Mouse (Mus musculus) layer of hippocampus, postnatal 25 days (tissue): ENCODE results near the gene Pheta1. TPM values are rescaled to one million over a fixed set of nuclear protein-coding genes. Genes with fewer than 3 reads are reported as not detected.

Source experiments
- DNase-seq, 2 experiments: peaks; one replicate each; pipeline ENCODE4 v3.0.0; 2022; ENCODE audit warnings: mixed read lengths in 2 of 2, low spot score in 1 of 2; ENCODE audit errors: extremely low spot score in 1 of 2
- total RNA-seq, 2 experiments: library from RNA; stranded (reverse); gene quantifications; 2 replicates each; pipeline ENCODE4 v1.2.3; 2021

Pheta1 gene
- total RNA-seq, 2 experiments from 2014 or later = 7.8 to 10.2 TPM

- no peak for DNase-seq
These were observed 25.1 kb upstream of the Pheta1 start for GRCm38 (mm10) chr5:121823668-121824067.

DNA sequence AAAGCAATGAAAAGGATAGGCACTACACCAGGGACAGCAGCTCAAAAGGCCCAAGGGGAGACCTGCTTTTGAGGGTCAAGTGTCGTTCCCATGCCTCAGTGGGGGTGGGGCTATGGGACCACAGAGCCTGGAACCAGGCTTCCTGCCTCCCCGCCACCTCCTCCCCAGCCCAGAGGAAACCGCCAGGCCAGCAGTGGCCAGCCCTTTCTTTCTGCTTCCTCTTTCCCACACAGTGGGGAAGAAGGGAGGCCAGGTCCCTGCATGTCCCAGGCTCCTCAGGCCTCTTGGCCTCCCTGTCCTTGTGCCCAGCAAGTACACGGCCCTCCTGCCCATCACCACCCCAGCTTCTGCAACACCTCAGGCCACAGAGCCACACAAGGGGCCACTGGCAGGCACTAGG, 24.7 kb upstream of the Pheta1 start:
- no peak for DNase-seq

DNA sequence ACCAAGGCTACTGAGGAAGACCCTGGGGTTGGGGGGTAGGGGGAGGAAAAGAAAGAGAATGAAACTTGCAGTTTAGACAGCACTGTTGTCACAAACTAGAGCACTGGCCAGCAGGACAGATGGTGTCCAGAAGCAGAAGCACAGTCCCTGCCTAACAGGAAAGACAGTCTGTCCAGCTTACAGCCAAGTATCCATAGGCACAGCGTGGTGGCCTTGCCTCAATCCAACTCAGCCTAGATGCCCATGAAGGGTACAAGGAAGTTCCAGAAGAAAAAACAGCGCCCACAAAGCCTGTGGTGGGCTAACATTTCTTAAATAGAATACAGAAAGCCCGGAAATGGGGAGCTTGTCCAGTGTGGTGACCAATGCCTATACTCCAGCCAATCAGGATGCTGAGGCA, 23.2 kb upstream of the Pheta1 start:
- DNase-seq = no peak

- no peak for DNase-seq
These were observed 20.9 kb upstream of the Pheta1 start for GRCm38 (mm10) chr5:121827876-121828275.

- DNase-seq = no peak
These were observed 20.0 kb upstream of the Pheta1 start for GRCm38 (mm10) chr5:121828491-121829432.

DNA sequence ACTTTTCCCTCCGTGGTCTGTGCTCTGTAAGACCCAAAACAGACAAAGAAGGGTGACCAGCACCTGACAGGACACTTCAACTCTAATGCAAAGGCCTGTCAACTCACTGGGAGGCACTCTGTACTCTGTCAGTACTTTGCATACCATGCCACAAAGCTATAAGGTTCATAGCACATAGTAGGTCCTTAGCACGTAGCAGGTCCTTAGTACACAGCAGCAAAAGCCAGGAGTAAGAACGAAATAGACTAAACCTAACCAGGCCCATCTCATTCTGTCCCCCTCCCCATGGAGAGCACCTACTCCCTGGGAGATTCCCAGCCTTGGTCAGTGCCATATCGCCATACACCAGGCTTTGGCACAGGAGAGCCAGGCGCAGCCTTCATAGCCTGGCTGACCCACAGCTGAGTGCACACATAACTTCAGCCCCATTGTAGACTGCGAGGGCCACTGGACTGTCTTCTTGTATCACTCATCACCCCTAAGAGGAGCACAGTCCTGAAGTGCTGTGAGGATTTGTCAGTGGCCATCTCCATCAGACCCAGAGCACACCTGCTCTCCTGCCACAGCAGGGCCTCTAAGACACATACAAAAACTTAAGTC, 17.7 kb upstream of the Pheta1 start:
- DNase-seq = no peak

- DNase-seq = no peak
These were observed 16.2 kb upstream of the Pheta1 start for GRCm38 (mm10) chr5:121832376-121833155.

DNA sequence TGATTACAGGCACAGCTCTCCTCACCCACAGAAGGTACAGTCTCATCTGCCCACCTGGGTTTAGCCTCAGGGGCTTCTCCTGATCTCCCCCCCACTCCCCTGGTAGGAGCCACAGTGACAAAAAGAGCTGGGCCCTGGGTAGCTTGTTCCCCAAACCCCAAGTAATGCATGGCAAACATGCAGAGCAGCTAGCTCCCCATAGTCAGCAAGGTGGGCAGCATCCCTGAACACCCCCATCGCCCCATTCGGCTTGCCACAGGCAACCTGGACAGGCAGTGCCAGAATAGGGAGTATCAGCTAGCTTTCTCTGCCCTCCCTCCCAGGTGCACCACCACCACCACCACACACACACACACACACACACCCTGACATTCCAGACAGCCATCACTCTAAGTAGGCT, 15.6 kb upstream of the Pheta1 start:
- DNase-seq = no peak

GRCm38 (mm10) chr5:121833572-121834240, 15.1 kb upstream of the Pheta1 start:
- DNase-seq = no peak

DNA sequence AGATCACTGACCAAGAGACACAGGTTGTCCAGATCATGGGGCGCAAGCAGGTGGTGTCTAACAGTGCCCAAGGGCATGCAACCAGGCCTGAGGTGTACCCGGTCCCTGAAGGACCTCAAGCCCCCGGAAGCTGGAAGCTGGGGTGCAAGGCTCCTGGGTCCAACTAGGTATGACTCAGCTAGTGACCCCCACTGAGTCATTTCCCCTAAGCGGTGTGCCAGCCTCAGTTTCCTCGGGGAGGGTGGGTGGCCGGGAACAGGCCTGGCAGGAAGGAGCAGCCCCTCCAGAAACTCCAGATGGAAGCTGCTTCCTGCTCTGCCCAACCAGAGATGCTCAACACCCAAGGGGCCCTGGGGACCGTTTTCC, 14.6 kb upstream of the Pheta1 start:
- DNase-seq = no peak

DNA sequence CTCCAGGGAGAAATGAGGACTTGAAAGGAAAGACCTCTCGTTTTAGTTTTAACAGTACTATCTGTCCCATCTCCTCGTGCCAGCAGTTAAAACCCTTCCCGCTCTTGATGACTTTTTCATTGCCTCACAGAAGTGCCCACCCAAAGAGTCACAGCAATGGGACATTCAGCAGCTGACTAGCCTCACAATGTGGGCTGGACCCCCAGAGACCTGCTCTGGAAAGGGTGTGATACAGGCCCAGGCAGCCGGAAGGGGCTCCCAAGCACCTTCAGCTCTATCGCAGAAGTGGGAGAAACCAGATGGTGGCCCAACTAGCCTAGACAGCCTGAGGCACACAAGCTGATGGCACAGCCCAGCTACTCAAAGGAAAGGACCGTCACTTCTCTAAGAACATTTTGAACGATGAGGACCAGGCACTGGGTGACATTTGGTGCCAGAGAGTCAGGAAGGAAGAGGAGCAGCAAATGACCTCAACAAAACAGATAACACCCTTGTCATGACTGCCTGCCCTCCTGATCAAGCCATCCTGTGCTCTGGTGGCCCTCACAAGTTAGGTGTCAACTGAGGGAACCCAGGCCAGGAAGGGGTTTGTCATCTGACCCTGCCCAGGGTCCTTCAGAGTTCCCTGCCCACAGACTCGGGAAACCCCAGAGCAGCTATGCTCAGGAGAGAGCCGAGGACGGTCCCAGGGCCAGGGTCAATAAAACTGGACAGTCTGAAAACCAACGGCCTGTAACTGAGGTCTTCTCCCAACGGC, 13.6 kb upstream of the Pheta1 start:
- no peak for DNase-seq

DNA sequence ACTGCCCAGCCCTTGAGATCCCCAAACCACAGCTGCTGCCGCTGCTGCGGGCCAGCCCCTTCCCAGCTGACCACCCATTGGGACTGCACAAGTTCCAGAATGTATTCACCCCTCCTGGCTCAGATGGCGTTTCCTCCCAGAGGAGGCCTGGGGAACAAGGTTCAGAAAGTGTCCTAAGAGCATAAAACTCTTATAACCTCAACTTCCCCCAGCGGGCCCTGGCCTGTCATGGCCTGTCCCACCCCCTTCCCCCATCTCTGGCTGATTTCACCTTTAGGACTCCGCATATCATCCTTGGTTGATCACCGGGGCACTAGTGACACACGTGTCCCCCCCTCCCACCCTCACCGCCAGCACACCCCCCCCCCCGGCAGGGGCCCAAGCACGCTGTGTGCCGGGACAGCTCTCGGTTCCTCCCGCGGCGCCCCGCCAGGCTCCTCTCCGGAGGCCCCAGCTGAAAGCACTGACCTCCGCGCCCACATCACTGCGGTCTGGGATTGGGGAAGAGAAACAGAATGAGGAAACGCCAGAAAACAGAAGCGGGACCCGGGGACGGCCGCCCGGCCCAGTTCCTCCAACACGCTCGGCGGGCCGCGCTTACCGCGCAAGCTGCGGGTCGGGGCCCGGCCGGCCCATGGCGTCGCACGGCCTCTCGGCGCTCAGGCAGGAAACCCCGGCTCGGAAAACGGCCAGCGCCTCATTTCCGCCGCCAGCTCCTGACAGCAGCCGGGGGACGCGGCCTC, 12.7 kb upstream of the Pheta1 start:
- DNase-seq = peak in 1 of 2 experiments; percentile 41

- DNase-seq = peak; percentile 71 to 74
These were observed 11.9 kb upstream of the Pheta1 start for GRCm38 (mm10) chr5:121836692-121837415.

GRCm38 (mm10) chr5:121837441-121838340, 11.1 kb upstream of the Pheta1 start, which contains the start of gene Sh2b3:
TSS of gene Sh2b3 (minus strand) at chr5:121837646.
- DNase-seq = no peak

DNA sequence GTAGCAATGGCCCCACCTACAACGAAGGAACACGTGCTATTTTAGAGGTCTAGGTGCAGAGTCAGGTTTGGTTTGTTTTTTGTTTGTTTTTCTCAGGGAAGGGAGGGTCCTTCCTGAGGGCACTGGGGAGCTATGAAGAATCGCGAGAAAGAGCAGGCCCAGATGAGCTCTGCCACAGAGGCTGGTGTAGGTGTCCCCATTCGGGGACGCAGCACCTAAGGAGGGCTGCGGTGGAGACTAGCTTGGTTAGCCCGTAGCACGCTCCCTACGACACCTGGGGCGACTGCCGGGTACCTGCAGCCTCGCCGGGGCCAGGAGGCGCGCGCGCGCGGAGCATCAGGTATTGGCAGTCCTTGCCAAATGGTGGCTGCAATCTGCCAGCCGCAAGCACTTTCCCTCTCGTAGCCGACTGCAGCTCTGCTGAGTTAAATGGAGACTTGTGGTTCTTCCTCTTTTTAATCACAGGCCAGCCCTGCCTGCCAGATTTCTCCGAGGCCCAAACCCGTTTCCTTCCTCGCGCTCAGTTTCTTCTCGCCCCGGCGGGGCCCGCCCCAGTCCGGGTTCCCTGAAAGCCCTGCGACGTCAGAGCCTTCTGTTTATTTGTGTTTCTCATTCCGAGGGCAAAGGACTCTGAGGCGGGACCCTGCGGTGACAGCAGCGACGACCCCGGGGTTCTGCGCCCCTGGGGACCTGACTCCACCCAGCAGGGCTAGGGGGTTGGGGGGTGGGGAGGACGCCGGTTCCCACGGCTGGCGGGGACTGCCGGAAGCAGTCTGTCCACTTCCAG, 10.2 kb upstream of the Pheta1 start:
- DNase-seq = no peak

DNA sequence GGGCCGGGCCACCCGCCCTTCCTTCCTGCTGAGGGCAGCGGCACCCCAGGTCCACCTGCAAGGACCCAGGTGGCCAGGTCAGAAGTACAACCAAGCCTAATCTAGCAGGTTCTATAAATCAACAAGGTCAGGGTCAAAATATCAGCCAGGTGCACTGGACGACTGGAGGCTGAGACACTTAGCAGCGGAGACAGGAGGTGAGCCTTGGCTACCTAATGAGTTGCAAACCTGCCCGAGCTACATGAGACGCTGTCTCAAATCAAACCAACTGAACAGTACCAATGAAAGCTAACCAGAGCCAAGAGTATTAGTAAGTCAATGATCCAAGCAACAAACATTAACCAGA, 9.7 kb upstream of the Pheta1 start:
- no peak for DNase-seq

DNA sequence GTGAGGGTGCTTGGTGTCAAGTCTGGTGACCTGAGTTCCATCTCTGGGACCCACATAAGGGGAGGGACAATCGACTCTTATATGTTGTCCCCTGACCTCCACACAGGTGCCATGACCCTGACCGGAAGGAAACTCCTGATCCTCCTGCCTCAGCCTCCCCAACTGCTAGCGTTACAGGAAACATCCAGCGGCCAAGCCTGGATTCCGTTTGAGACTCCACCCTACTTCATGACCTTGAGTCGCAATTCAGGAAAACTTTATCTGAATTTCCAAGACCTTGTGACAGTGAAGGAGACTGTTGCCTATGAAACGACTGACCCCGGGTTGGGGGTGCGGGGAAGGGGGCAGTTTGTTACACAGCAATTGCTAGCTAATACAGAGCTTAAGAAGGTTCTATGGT, 7.3 kb upstream of the Pheta1 start:
- no peak for DNase-seq
